Mouse (Mus musculus): ENCODE measurements around the gene Dock9. TPM values are rescaled to one million over a fixed set of nuclear protein-coding genes. Genes with fewer than 3 reads are reported as not detected.

Dock9 gene
- polyA plus RNA-seq, 1 experiment from 2014 or later = 5.2 TPM

GRCm38 (mm10) chr14:121653717-121654116 is 143.9 kb downstream of the Dock9 start:
- Histone ChIP-seq H3K9ac (no peak overlapping the region), H3K27me3 (no peaks in the 10 kb centered on the region), H3K27ac (replicated peaks) (no peak overlapping the region), H3K36me3 (peaks cover 3% of the 10 kb centered on the region; the same call in 1 of the 2 replicates), H3K4me2 (no peak overlapping the region), H3K9me3 (no peaks in the 10 kb centered on the region), H3K4me3 (no peak overlapping the region), H3K4me1 (replicated peaks) (no peaks in the 10 kb centered on the region)
- 69% methylated on average over 10 of the region's 10 CpGs for WGBS
- ATAC-seq (ENCODE audit: low read depth) = no peak

DNA sequence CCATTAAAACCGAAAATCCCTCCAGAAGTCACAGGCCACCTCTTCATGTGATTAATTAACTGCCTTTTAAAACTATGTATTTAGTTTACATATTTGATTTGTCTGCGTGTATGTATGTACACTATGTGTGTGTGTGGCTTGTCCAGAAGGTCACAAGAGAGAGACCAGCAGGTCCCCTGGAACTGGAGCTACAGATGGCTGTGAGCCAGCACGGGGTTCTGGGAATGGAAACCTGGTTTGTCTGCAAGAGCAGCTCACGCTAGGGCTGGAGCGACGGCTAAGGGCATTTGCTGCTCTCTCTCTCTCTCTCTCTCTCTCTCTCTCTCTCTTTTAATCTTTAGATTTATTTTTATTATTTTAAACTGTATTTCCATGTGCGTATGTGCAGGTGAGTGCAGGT is 144.4 kb downstream of the Dock9 start:
- Histone ChIP-seq H3K4me1 (replicated peaks) (no peaks in the 10 kb centered on the region), H3K27ac (replicated peaks) (no peak overlapping the region), H3K9ac (no peak overlapping the region), H3K4me3 (no peak overlapping the region), H3K36me3 (peaks cover 3% of the 10 kb centered on the region; the same call in 1 of the 2 replicates), H3K27me3 (no peaks in the 10 kb centered on the region), H3K4me2 (no peak overlapping the region), H3K9me3 (no peaks in the 10 kb centered on the region)
- ATAC-seq (ENCODE audit: low read depth) = no peak
- 88% methylated on average over 7 of the region's 7 CpGs for WGBS

DNA sequence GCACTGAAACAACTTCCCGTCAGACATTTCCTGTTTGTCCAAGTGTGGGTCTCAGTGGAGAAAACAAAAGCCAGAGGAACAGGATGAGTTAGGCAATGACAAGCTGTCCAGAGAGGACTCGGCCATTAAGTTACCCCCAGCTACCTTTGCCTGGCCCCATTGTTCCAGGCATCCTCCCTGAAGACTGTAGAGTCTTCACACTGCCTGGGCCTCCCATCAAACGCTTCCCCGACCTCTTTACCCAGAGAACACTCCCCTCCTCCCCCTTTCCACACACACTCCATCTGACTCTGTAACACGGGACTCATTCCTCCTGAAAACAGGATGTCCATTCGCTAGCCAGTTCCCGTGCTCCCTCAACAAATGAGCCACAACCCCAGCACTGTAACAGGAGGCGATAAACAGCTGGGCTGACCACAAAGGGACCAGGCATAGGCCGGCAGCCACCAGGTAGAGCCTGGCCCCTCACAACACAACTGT is 149.0 kb downstream of the Dock9 start:
- H3K27ac ChIP-seq (replicated peaks) = peak overlapping the region; percentile 49; the same call in 1 of the 2 replicates
- H3K4me2 ChIP-seq = no peak overlapping the region
- H3K9ac ChIP-seq = no peak overlapping the region
- H3K4me1 ChIP-seq (replicated peaks) = no peaks in the 10 kb centered on the region
- H3K36me3 ChIP-seq = peaks cover 3% of the 10 kb centered on the region; the same call in 1 of the 2 replicates
- H3K27me3 ChIP-seq = no peaks in the 10 kb centered on the region
- H3K9me3 ChIP-seq = no peaks in the 10 kb centered on the region
- no peak for ATAC-seq (ENCODE audit: low read depth)
- no peak overlapping the region for H3K4me3 ChIP-seq
- WGBS = 51% methylated on average over 9 of the region's 9 CpGs

DNA sequence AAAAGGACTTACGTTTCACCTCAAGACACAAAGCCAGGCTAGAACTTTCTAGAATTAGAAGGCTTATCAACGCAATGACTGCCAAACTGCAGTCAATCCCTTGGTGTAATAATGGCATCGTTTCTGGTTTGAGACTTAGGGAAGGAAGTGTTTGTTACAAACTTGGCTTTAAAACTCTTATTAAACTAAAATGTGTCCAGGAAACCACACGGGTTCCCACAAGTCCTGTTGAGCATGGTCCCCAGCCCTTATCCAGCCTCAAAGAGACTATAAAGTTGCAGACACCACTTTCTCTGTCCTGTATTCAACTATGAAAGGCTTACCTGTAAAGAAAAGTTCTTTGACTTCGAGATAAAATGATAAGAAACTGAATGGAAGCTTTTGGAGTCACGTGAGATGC is 149.9 kb downstream of the Dock9 start:
- Histone ChIP-seq H3K4me1 (replicated peaks) (no peaks in the 10 kb centered on the region), H3K27ac (replicated peaks) (no peak overlapping the region), H3K36me3 (peaks cover 3% of the 10 kb centered on the region; the same call in 1 of the 2 replicates), H3K4me2 (no peak overlapping the region), H3K4me3 (no peak overlapping the region), H3K9ac (no peak overlapping the region), H3K27me3 (no peaks in the 10 kb centered on the region), H3K9me3 (no peaks in the 10 kb centered on the region)
- 91% methylated on average over 6 of the region's 6 CpGs for WGBS
- no peak for ATAC-seq (ENCODE audit: low read depth)

DNA sequence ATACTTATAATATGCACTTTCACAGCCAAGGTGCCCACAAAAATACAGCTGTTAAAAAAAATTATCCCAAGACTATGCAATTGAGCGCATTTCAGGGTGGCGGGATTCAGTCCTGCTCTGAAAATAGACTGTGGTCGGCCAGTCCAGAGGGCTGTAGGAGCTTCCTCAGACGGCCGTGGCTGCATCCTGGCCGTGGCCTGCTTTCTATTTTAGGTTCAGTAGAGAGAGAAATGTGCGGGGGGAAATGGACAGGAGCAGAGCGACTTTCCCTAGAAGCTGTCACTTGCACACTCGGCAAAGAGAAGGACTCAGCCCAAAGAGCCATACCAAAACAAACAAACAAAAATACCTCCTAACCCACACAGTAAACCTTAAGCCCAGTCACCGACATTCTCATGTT is 151.0 kb downstream of the Dock9 start:
- no peaks in the 10 kb centered on the region for H3K4me1 ChIP-seq (replicated peaks)
- no peaks in the 10 kb centered on the region for H3K36me3 ChIP-seq
- H3K4me3 ChIP-seq = no peak overlapping the region
- H3K4me2 ChIP-seq = no peak overlapping the region
- 85% methylated on average over 10 of the region's 10 CpGs for WGBS
- H3K27ac ChIP-seq (replicated peaks) = no peak overlapping the region
- no peaks in the 10 kb centered on the region for H3K9me3 ChIP-seq
- H3K9ac ChIP-seq = no peak overlapping the region
- no peak for ATAC-seq (ENCODE audit: low read depth)
- H3K27me3 ChIP-seq = no peaks in the 10 kb centered on the region

- WGBS = 74% methylated on average over 2 of the region's 2 CpGs
- H3K36me3 ChIP-seq = 0 out of 2 replicates have a peak, but pooled peaks cover 4% of the 10 kb centered on the region
- no peak overlapping the region for H3K27ac ChIP-seq (replicated peaks)
- H3K4me3 ChIP-seq = no peak overlapping the region
- H3K9ac ChIP-seq = no peak overlapping the region
- no peak overlapping the region for H3K4me2 ChIP-seq
- H3K9me3 ChIP-seq = no peaks in the 10 kb centered on the region
- H3K27me3 ChIP-seq = no peaks in the 10 kb centered on the region
- no peaks in the 10 kb centered on the region for H3K4me1 ChIP-seq (replicated peaks)
- no peak for ATAC-seq (ENCODE audit: low read depth)
Measured at GRCm38 (mm10) chr14:121644302-121644701, 153.3 kb downstream of the Dock9 start.

GRCm38 (mm10) chr14:121641271-121641670 is 156.4 kb downstream of the Dock9 start:
- no peak for ATAC-seq (ENCODE audit: low read depth)
- 84% methylated on average over 7 of the region's 7 CpGs for whole genome bisulfite sequencing
- Histone ChIP-seq H3K4me2 (no peak overlapping the region), H3K9me3 (no peaks in the 10 kb centered on the region), H3K4me1 (replicated peaks) (no peaks in the 10 kb centered on the region), H3K27me3 (no peaks in the 10 kb centered on the region), H3K36me3 (peaks cover 13% of the 10 kb centered on the region), H3K9ac (no peak overlapping the region), H3K27ac (replicated peaks) (no peak overlapping the region), H3K4me3 (no peak overlapping the region)

GRCm38 (mm10) chr14:121636935-121637510 is 160.6 kb downstream of the Dock9 start:
- H3K4me1 ChIP-seq (replicated peaks) = no peaks in the 10 kb centered on the region
- no peak for ATAC-seq (ENCODE audit: low read depth)
- 91% methylated on average over 12 of the region's 12 CpGs for WGBS
- no peak overlapping the region for H3K4me2 ChIP-seq
- no peak overlapping the region for H3K9ac ChIP-seq
- no peaks in the 10 kb centered on the region for H3K27me3 ChIP-seq
- H3K4me3 ChIP-seq = no peak overlapping the region
- no peak overlapping the region for H3K27ac ChIP-seq (replicated peaks)
- H3K9me3 ChIP-seq = no peaks in the 10 kb centered on the region
- peaks cover 13% of the 10 kb centered on the region for H3K36me3 ChIP-seq

GRCm38 (mm10) chr14:121634736-121635430 is 162.8 kb downstream of the Dock9 start:
- no peak for ATAC-seq (ENCODE audit: low read depth)

GRCm38 (mm10) chr14:121634093-121634735 is 163.4 kb downstream of the Dock9 start:
- Histone ChIP-seq H3K9me3 (no peaks in the 10 kb centered on the region), H3K4me2 (no peak overlapping the region), H3K9ac (no peak overlapping the region), H3K27me3 (no peaks in the 10 kb centered on the region), H3K4me3 (no peak overlapping the region), H3K36me3 (peaks cover 8% of the 10 kb centered on the region), H3K27ac (replicated peaks) (no peak overlapping the region), H3K4me1 (replicated peaks) (no peaks in the 10 kb centered on the region)
- ATAC-seq (ENCODE audit: low read depth) = no peak
- 85% methylated on average over 14 of the region's 14 CpGs for WGBS

More at GRCm38 (mm10) chr14:121634736-121635430, 162.8 kb downstream of the Dock9 start:
- H3K27me3 ChIP-seq = no peaks in the 10 kb centered on the region
- peaks cover 13% of the 10 kb centered on the region for H3K36me3 ChIP-seq
- WGBS = 90% methylated on average over 11 of the region's 11 CpGs
- no peak overlapping the region for H3K4me3 ChIP-seq
- no peaks in the 10 kb centered on the region for H3K9me3 ChIP-seq
- no peak overlapping the region for H3K27ac ChIP-seq (replicated peaks)
- no peak overlapping the region for H3K4me2 ChIP-seq
- H3K9ac ChIP-seq = no peak overlapping the region
- H3K4me1 ChIP-seq (replicated peaks) = no peaks in the 10 kb centered on the region

DNA sequence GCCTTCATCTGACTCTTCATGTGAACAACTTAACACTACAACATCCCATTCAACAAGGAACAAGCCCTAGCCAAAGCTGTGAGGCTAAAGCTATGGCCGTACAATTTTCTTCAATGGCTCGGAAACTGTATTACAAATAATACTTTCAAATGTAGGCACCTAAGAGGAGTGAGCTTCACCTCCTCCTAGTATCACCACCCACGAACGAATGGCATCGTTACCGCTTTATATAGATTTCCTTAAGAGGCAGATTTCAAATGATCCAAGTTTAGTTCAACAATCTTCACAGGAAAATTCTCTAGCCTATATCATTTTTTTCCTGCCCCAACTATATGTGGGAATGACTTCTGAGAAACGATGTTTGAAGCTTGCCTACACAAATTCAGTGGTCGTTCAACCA is 165.7 kb downstream of the Dock9 start:
- Histone ChIP-seq H3K4me3 (no peak overlapping the region), H3K27ac (replicated peaks) (no peak overlapping the region), H3K27me3 (no peaks in the 10 kb centered on the region), H3K9me3 (no peaks in the 10 kb centered on the region), H3K4me2 (no peak overlapping the region), H3K36me3 (0 out of 2 replicates have a peak, but pooled peaks cover 2% of the 10 kb centered on the region), H3K4me1 (replicated peaks) (no peaks in the 10 kb centered on the region), H3K9ac (no peak overlapping the region)
- ATAC-seq (ENCODE audit: low read depth) = no peak
- 97% methylated on average over 8 of the region's 8 CpGs for WGBS

DNA sequence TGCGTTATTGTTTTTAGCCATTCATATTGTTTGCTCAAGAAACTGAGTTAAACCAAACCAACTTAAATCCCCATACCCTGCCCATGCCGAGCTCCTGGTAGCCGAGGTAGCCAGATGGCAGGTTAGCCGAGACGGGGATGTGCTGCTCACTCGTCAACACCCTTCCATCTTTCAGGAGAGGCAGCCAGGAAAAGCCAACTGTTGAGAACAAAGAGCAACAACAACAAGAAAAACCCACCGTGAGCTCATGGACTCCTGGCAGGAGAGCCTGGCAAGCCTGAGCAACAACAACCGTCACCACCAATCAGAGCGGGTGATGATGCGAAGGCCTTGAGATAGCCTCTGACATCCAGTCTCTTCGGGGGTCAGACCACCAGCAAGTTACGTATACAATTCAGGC is 170.9 kb downstream of the Dock9 start:
- Histone ChIP-seq H3K4me2 (no peak overlapping the region), H3K4me3 (no peak overlapping the region), H3K27ac (replicated peaks) (no peak overlapping the region), H3K4me1 (replicated peaks) (no peaks in the 10 kb centered on the region), H3K27me3 (no peaks in the 10 kb centered on the region), H3K36me3 (0 out of 2 replicates have a peak, but pooled peaks cover 13% of the 10 kb centered on the region), H3K9ac (no peak overlapping the region), H3K9me3 (no peaks in the 10 kb centered on the region)
- 93% methylated on average over 12 of the region's 12 CpGs for WGBS
- no peak for ATAC-seq (ENCODE audit: low read depth)

Data from neural tube, embryonic 13.5 days (tissue).